Mouse (Mus musculus) embryonic facial prominence, embryonic 10.5 days (tissue): Measurements from ENCODE around the gene Ptgds. TPM values are rescaled to one million over a fixed set of nuclear protein-coding genes. Genes with fewer than 3 reads are reported as not detected.

Experiments
- DNase-seq: peaks from one replicate; pipeline ENCODE4 v3.0.0-alpha.2; 2017; ENCODE audit warnings: low spot score
- H3K27ac ChIP-seq: fragments of 300-500 bp; sonication (generic); replicated peaks from 2 replicates; pipeline ENCODE4 v1.5.1; 2016; ENCODE audit warnings: mild to moderate bottlenecking
- H3K27me3 ChIP-seq: fragments of 300-500 bp; sonication (generic); replicated peaks from 2 replicates; pipeline ENCODE4 v1.6.1; 2016; ENCODE audit warnings: low read depth, mild to moderate bottlenecking; ENCODE audit not compliant: poor library complexity, severe bottlenecking
- H3K36me3 ChIP-seq: fragments of 300-500 bp; sonication (generic); replicated peaks from 2 replicates; pipeline ENCODE4 v1.6.1; 2016; ENCODE audit warnings: mild to moderate bottlenecking, moderate library complexity
- H3K4me1 ChIP-seq: fragments of 300-500 bp; sonication (generic); 2 replicates; pipeline ENCODE4 v1.6.1; 2016
- H3K4me3 ChIP-seq: fragments of 300-500 bp; sonication (generic); 2 replicates; pipeline ENCODE4 v1.5.1; 2016; ENCODE audit warnings: mild to moderate bottlenecking, moderate library complexity
- H3K9me3 ChIP-seq: fragments of 300-500 bp; sonication (generic); 2 replicates; pipeline ENCODE4 v1.6.1; 2016; ENCODE audit warnings: mild to moderate bottlenecking
- WGBS: fragments of 180-500 bp; shearing (Covaris S2); methylation state at CpG from one replicate; pipeline ENCODE4 v1.1.7; 2016; 5-methylcytosine and 5-hydroxymethylcytosine counted together
- polyA plus RNA-seq: library from polyadenylated mRNA; unstranded; fragments of >200 nt; fragmentation: Nextera tagmentation; extraction: Ambion mirVana; gene quantifications from 2 replicates; pipeline ENCODE4 v1.2.1, GENCODE M21; 2016

Gene Ptgds
- polyA plus RNA-seq, 1 experiment from 2014 or later = not detected

DNA sequence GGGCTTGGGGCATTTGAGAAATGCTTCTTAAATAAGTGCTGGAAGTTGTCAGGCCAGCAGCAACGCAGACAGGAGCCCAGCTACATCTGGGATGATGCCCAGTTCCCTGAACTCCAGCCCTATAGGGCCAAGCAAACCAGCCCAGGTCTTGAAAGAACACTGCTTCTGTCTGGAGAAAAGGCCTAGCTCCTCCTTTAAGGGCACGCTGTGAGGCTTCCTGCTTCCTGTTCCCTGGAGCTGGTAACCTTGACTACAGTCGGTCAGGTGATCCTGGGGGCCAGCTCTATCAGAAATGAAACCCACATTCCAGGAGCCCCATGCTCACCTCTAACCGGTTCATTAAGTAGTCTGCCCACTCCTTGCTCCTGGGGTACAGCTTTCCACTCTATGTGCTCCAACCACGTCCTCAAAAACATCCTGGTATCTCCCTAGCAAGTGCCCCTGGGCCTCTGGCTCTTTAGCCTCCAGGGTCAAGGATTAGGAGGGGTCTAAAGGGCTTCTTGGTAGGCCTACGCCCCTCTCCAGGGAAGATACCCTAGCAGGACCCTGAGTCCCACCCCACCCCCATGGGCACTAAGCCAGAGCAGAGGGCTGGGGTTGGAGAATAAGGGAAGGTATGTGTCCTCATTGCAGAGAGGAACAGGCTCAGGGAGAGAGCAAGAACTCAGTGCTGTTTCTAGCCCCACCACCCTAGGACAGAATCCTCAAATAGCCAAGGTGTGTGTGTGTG lies 28.2 kb upstream of the Ptgds start:
- WGBS = 62% methylated on average over 6 of the region's 6 CpGs
- no peaks in the 10 kb centered on the region for H3K9me3 ChIP-seq
- H3K27me3 ChIP-seq = no peaks in the 10 kb centered on the region
- H3K27ac ChIP-seq = no peak overlapping the region; the same call in 1 of the 2 replicates
- H3K4me1 ChIP-seq = peaks cover 30% of the 10 kb centered on the region
- no peak overlapping the region for H3K4me3 ChIP-seq
- no peak for DNase-seq
- peaks cover 9% of the 10 kb centered on the region for H3K36me3 ChIP-seq

DNA sequence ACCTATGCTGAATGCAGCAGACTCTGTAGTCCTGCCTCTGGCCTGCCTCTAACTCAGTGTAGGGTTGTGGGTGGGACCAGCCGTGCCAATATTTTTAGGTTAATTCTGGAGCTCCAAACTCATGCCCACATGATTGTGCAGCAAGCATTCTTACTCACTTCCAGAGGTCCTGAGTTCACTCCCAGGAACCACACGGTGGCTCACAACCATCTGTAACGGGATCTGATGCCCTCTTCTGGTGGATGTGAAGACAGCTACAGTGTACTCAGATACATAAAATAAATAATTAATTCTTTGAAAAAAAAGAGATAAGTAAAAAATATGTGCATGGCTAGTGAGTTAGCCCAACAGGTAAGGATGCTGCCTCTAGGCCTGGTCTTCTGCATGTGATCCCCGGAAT lies 26.6 kb upstream of the Ptgds start:
- Histone ChIP-seq H3K27me3 (no peaks in the 10 kb centered on the region), H3K27ac (no peak overlapping the region), H3K4me3 (no peak overlapping the region), H3K36me3 (no peaks in the 10 kb centered on the region), H3K9me3 (no peaks in the 10 kb centered on the region), H3K4me1 (peaks cover 21% of the 10 kb centered on the region)
- 46% methylated on average over 4 of the region's 4 CpGs for WGBS
- no peak for DNase-seq

GRCm38 (mm10) chr2:25493476-25493961 lies 23.7 kb upstream of the Ptgds start, which contains the start of gene Lcn12:
Lcn12 (minus strand) TSS chr2:25493911.
- no peaks in the 10 kb centered on the region for H3K9me3 ChIP-seq
- H3K36me3 ChIP-seq = no peaks in the 10 kb centered on the region
- H3K27me3 ChIP-seq = no peaks in the 10 kb centered on the region
- no peak within 1 kb of the TSS for H3K4me3 ChIP-seq
- peaks cover 10% of the 10 kb centered on the region; the same call in 1 of the 2 replicates for H3K4me1 ChIP-seq
- H3K27ac ChIP-seq = no peak within 1 kb of the TSS
- 85% methylated on average over 5 of the region's 5 CpGs for whole genome bisulfite sequencing
- no peak for DNase-seq

- 85% methylated on average over 5 of the region's 5 CpGs for WGBS
- no peaks in the 10 kb centered on the region for H3K36me3 ChIP-seq
These were observed 23.1 kb upstream of the Ptgds start for GRCm38 (mm10) chr2:25492988-25493387.

DNA sequence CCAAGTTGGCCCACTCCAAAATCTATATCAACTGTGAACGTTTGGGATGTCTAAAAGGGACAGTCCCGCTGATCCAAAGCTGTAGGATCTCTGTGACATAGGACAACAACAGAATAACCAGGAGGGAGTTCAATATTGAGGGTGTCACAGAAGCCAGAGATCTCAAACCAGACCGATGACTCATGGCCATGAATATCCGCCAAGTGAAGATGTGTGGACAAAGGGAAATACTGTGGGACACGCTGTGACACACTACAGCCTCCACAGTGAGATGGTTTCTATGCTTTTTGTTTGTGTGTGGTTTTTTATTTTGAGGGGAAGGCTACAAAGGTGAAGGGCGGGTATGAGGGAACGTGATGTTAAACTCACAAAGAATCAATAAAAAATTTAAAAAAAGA lies 18.8 kb upstream of the Ptgds start:
- H3K4me3 ChIP-seq = no peak overlapping the region
- no peaks in the 10 kb centered on the region for H3K36me3 ChIP-seq
- no peak for DNase-seq
- no peaks in the 10 kb centered on the region for H3K9me3 ChIP-seq
- H3K27ac ChIP-seq = no peak overlapping the region
- H3K27me3 ChIP-seq = no peaks in the 10 kb centered on the region
- WGBS = 84% methylated on average over 7 of the region's 7 CpGs
- H3K4me1 ChIP-seq = no peaks in the 10 kb centered on the region

More at GRCm38 (mm10) chr2:25492988-25493387, 23.1 kb upstream of the Ptgds start:
- H3K9me3 ChIP-seq = no peaks in the 10 kb centered on the region
- H3K27ac ChIP-seq = no peak overlapping the region
- H3K4me3 ChIP-seq = no peak overlapping the region
- no peak for DNase-seq
- H3K4me1 ChIP-seq = peaks cover 6% of the 10 kb centered on the region; the same call in 1 of the 2 replicates
- no peaks in the 10 kb centered on the region for H3K27me3 ChIP-seq

GRCm38 (mm10) chr2:25487965-25488670 lies 18.3 kb upstream of the Ptgds start:
- Histone ChIP-seq H3K36me3 (no peaks in the 10 kb centered on the region), H3K9me3 (no peaks in the 10 kb centered on the region), H3K4me3 (no peak overlapping the region), H3K4me1 (no peaks in the 10 kb centered on the region), H3K27me3 (no peaks in the 10 kb centered on the region), H3K27ac (no peak overlapping the region)
- 78% methylated on average over 6 of the region's 6 CpGs for WGBS
- no peak for DNase-seq

DNA sequence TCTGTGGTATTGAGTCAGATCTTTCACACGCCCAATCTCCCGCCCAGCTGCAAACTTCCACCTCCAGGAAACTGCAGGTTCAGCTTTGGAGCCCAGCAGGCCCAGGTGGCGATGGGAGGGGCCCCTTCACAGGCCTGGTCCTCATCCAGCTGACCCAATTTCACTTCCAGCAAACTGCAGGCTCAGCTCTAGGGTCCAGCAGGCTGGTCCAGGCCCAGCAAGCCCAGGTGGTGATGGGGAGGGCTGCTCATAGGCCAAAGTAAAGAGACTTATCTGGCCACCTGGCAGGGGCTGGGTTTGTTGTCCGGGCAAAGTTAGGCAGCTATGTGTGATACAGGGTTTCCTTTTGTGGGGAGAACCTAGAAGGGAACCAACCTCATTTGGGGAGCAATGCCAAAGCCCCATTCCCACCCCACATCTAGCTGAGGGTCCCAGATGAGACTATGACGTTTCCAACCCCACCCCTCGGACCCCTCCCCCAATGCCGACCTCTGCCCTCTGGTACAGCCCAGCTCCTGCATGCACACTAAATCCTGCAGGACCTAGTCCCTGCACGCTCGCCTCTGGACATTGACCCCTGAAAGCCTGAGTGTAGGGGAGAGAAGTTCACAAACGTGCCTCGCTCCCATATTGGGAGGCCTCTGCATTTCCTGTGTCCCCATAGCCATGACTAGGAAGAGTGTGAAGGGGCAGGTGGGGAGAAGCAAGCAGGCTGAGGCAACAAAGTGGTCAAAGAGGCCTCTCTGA lies 15.2 kb upstream of the Ptgds start:
- H3K4me3 ChIP-seq = no peak overlapping the region
- H3K4me1 ChIP-seq = no peaks in the 10 kb centered on the region
- 0 out of 2 replicates have a peak, but pooled peaks cover 3% of the 10 kb centered on the region for H3K27me3 ChIP-seq
- DNase-seq = no peak
- H3K27ac ChIP-seq = no peak overlapping the region
- H3K36me3 ChIP-seq = no peaks in the 10 kb centered on the region
- no peaks in the 10 kb centered on the region for H3K9me3 ChIP-seq
- 68% methylated on average over 11 of the region's 11 CpGs for WGBS

GRCm38 (mm10) chr2:25482969-25483368 lies 13.1 kb upstream of the Ptgds start:
- Histone ChIP-seq H3K9me3 (no peaks in the 10 kb centered on the region), H3K4me1 (no peaks in the 10 kb centered on the region), H3K36me3 (no peaks in the 10 kb centered on the region), H3K27ac (no peak overlapping the region), H3K27me3 (0 out of 2 replicates have a peak, but pooled peaks cover 3% of the 10 kb centered on the region), H3K4me3 (no peak overlapping the region)
- WGBS = 26% methylated on average over 7 of the region's 7 CpGs
- peak; percentile 38 for DNase-seq

- H3K27me3 ChIP-seq = 0 out of 2 replicates have a peak, but pooled peaks cover 3% of the 10 kb centered on the region
- H3K36me3 ChIP-seq = no peaks in the 10 kb centered on the region
- H3K4me3 ChIP-seq = no peak overlapping the region
- H3K9me3 ChIP-seq = no peaks in the 10 kb centered on the region
- DNase-seq = no peak
- 84% methylated on average over 1 of the region's 1 CpGs for WGBS
- H3K4me1 ChIP-seq = no peaks in the 10 kb centered on the region
- H3K27ac ChIP-seq = no peak overlapping the region
These were observed 10.7 kb upstream of the Ptgds start for GRCm38 (mm10) chr2:25480541-25480940.

DNA sequence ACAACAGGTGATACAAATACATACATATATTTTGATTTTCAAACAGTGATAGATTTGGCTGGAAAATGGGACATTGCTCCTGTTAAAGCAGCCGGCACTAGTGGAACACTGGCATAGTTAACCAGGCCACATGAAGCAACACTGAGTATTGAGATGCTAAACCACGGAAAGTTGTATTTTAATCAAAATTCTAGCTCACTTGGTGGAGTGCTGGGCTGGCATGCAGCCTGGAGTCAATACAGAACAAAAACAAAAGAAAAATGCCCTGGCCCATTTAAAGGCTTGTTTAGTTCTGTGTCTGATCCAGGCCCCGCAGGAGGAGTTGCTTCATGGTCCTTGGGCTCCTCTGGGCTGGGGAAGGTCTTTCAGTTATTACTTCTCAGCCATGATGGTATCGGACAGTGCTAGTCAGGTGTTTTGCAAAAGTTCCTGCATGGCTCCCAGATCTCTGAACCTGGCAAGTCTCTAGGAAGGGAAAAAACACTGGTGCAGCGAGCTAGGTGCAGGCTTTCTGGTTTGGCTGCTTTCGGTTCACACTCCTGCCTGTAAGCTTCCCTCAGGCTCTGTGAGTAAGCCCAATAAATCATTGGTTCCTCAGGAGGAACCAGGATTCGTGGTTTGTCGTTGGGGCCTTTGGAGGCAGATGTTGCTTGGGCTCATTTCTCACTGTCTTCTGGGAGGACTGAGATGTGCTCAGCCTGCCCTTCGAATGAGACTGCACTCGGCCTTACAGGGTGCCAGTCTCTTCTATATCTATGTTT lies 9.9 kb upstream of the Ptgds start:
- Histone ChIP-seq H3K27me3 (0 out of 2 replicates have a peak, but pooled peaks cover 3% of the 10 kb centered on the region), H3K4me1 (no peaks in the 10 kb centered on the region), H3K4me3 (no peak overlapping the region), H3K27ac (no peak overlapping the region), H3K36me3 (no peaks in the 10 kb centered on the region), H3K9me3 (no peaks in the 10 kb centered on the region)
- no peak for DNase-seq
- 78% methylated on average over 10 of the region's 10 CpGs for WGBS

DNA sequence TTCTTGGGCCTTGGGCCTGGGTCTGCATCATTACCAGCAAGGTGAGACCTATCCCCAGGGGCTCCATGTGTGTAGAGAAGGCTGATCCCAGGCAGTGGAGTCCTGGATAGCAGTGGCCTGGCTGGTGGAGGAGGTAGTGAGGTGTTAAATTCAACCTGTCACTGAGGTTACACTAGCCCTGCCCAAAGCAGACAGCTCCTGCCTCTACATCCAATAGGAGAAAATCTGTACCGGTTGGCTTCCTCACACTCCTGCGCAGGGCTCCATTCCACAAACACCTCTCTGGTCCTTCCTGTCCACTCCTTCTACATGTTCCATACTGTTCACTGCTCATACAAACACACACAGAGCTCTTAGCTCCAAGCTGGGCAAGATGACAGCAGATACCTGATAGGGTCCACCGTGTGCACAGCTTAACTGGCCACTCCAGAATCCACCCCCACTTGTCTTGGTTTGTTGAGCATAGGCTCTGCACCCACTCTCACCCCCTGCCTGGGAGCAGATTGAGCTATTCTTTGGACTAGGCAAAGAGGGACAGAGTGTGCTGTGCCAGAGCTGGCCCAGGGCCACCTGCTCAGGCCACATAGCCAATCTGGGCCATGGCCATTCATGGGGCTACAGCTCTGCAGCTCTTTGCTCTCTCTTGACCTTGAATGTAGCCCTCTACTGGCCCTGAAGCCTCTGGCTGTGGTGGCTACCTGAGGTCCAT lies 8.3 kb upstream of the Ptgds start:
- 91% methylated on average over 3 of the region's 3 CpGs for WGBS
- Histone ChIP-seq H3K4me3 (no peak overlapping the region), H3K9me3 (no peaks in the 10 kb centered on the region), H3K4me1 (no peaks in the 10 kb centered on the region), H3K36me3 (no peaks in the 10 kb centered on the region), H3K27me3 (0 out of 2 replicates have a peak, but pooled peaks cover 3% of the 10 kb centered on the region), H3K27ac (no peak overlapping the region)
- DNase-seq = no peak
